ENCODE assay signal across 5 mouse cellular contexts in genomic region chr10:44444415-44444814, GRCm38 (mm10).
"Had no signal": no experiment of that assay in that cellular context is flagged by ENCODE, and none has a peak within 500 bp of the region (broad histone marks: within the 10 kb centered on the region; RNA-seq: fewer than 3 reads in every experiment).

No protein-coding gene starts in this region.

- ATAC-seq: midbrain, embryonic 16.5 days had no signal

- DNase-seq: kidney, postnatal 14 days; lung, adult 18-20 months; right cerebral cortex, postnatal 14 days; thymus, postnatal 36 days had no signal
